ENCODE assay signal across 11 mouse cellular contexts in genomic region chr12:112798332-112798681, GRCm38 (mm10). TPM values are rescaled to one million over a fixed set of nuclear protein-coding genes. Genes with fewer than 3 reads are reported as not detected.
DNase-seq lines count a peak whose midpoint lies in the region; ATAC-seq and TF ChIP-seq lines count a peak whose summit lies in the region.
"Had no signal": no experiment of that assay in that cellular context is flagged by ENCODE, and none has a peak within 500 bp of the region (broad histone marks: within the 10 kb centered on the region; RNA-seq: fewer than 3 reads in every experiment).

No protein-coding gene starts in this region.

- TF ChIP-seq CTCF in kidney, adult 2 months (conservative IDR thresholded peaks at IDR 0.05; ENCODE audit: insufficient read depth, insufficient read length, low read depth, low read length), result no peak

- no peaks in the 10 kb centered on the region for H3K9me3 ChIP-seq in embryonic facial prominence, embryonic 13.5 days
- H3K9me3 ChIP-seq in embryonic facial prominence, embryonic 10.5 days, result no peaks in the 10 kb centered on the region
- H3K9me3 ChIP-seq in forebrain, embryonic 10.5 days, result no peaks in the 10 kb centered on the region
- H3K9me3 ChIP-seq: embryonic facial prominence, embryonic 12.5 days; hindbrain, embryonic 13.5 days had no signal

- H3K9ac ChIP-seq in embryonic facial prominence, embryonic 13.5 days, result peak overlapping the region; percentile 22; the same call in 1 of the 2 replicates
- H3K9ac ChIP-seq: embryonic facial prominence, embryonic 12.5 days; forebrain, postnatal 0 days; hindbrain, embryonic 13.5 days had no signal

- TF ChIP-seq POLR2A in kidney, adult 2 months (IDR thresholded peaks at IDR 0.05; ENCODE audit: low read depth, low read length), result no peak

- H3K4me2 ChIP-seq in embryonic facial prominence, embryonic 13.5 days, result no peak overlapping the region
- H3K4me2 ChIP-seq: embryonic facial prominence, embryonic 12.5 days; hindbrain, embryonic 13.5 days had no signal

- no peaks in the 10 kb centered on the region for H3K36me3 ChIP-seq in embryonic facial prominence, embryonic 13.5 days
- H3K36me3 ChIP-seq in embryonic facial prominence, embryonic 10.5 days (replicated peaks), result no peaks in the 10 kb centered on the region
- H3K36me3 ChIP-seq in kidney, adult 2 months (ENCODE audit: control insufficient read depth, insufficient read depth, low read length), result no peaks in the 10 kb centered on the region
- no peaks in the 10 kb centered on the region for H3K36me3 ChIP-seq in forebrain, embryonic 10.5 days (replicated peaks)
- H3K36me3 ChIP-seq: embryonic facial prominence, embryonic 12.5 days; hindbrain, embryonic 13.5 days had no signal

- ATAC-seq in embryonic facial prominence, embryonic 13.5 days (ENCODE audit: insufficient number of reproducible peaks, insufficient read depth, low FRiP score, low TSS enrichment, low read depth), result no peak

- H3K27ac ChIP-seq in embryonic facial prominence, embryonic 13.5 days, result no peak overlapping the region
- H3K27ac ChIP-seq in embryonic facial prominence, embryonic 10.5 days (replicated peaks), result no peak overlapping the region
- H3K27ac ChIP-seq in kidney, adult 2 months (ENCODE audit: insufficient read depth, low read depth, low read length), result no peak overlapping the region
- H3K27ac ChIP-seq in forebrain, embryonic 10.5 days, result no peak overlapping the region
- H3K27ac ChIP-seq: embryonic facial prominence, embryonic 12.5 days; hindbrain, embryonic 13.5 days had no signal

- no peak for DNase-seq in embryonic facial prominence, embryonic 10.5 days (ENCODE audit: low spot score)
- DNase-seq in kidney, adult 2 months, result peak; percentile 55
- no peak for DNase-seq in kidney, adult 11 months
- peak; percentile 46 for DNase-seq in urinary bladder, postnatal 14 days (ENCODE audit: low spot score)
- no peak for DNase-seq in urinary bladder, postnatal 36 days (ENCODE audit: low spot score in 2 of 2)
- no peak for DNase-seq in forebrain, embryonic 10.5 days (ENCODE audit: extremely low spot score, low spot score)
- DNase-seq in c-Kit-positive CD71-positive TER-119-positive erythroid progenitor cells, embryonic 14.5 days (ENCODE audit: low spot score), result no peak

- WGBS in embryonic facial prominence, embryonic 13.5 days, result 19% methylated on average over 5 of the region's 5 CpGs
- 54% methylated on average over 5 of the region's 5 CpGs for WGBS in embryonic facial prominence, embryonic 10.5 days
- WGBS in kidney, adult 2 months, result 16% methylated on average over 5 of the region's 5 CpGs
- WGBS in forebrain, embryonic 10.5 days, result 55% methylated on average over 5 of the region's 5 CpGs

- peaks cover 70% of the 10 kb centered on the region for H3K4me1 ChIP-seq in embryonic facial prominence, embryonic 13.5 days
- peaks cover 68% of the 10 kb centered on the region for H3K4me1 ChIP-seq in embryonic facial prominence, embryonic 10.5 days
- H3K4me1 ChIP-seq in kidney, adult 2 months (ENCODE audit: control insufficient read depth, insufficient read depth, low read length), result 0 out of 2 replicates have a peak, but pooled peaks cover 3% of the 10 kb centered on the region
- H3K4me1 ChIP-seq in forebrain, embryonic 10.5 days, result peaks cover 50% of the 10 kb centered on the region

- H3K27me3 ChIP-seq in embryonic facial prominence, embryonic 13.5 days, result peaks cover 40% of the 10 kb centered on the region
- peaks cover 70% of the 10 kb centered on the region for H3K27me3 ChIP-seq in embryonic facial prominence, embryonic 10.5 days (replicated peaks; ENCODE audit: low read depth, poor library complexity, severe bottlenecking)
- no peaks in the 10 kb centered on the region for H3K27me3 ChIP-seq in kidney, adult 2 months (replicated peaks; ENCODE audit: control insufficient read depth, insufficient read depth, low read length)
- H3K27me3 ChIP-seq in forebrain, embryonic 10.5 days (ENCODE audit: poor library complexity, severe bottlenecking), result peaks cover 79% of the 10 kb centered on the region

- H3K4me3 ChIP-seq in embryonic facial prominence, embryonic 13.5 days, result no peak overlapping the region
- no peak overlapping the region for H3K4me3 ChIP-seq in embryonic facial prominence, embryonic 10.5 days
- no peak overlapping the region for H3K4me3 ChIP-seq in kidney, adult 2 months (ENCODE audit: insufficient read depth, low read depth, low read length)
- no peak overlapping the region for H3K4me3 ChIP-seq in forebrain, embryonic 10.5 days
- H3K4me3 ChIP-seq: embryonic facial prominence, embryonic 12.5 days; hindbrain, embryonic 13.5 days had no signal

RNA-seq across cellular contexts. Expression of gene Ahnak2, which starts 4.2 kb away (rescaled TPM):
- 0.95 and 1.2 TPM in 2 replicates for polyA plus RNA-seq in embryonic facial prominence, embryonic 13.5 days (2015; fragmentation: Nextera tagmentation; extraction: Ambion mirVana)
- 0.04 and 0.20 TPM in 2 replicates for polyA plus RNA-seq in embryonic facial prominence, embryonic 10.5 days (2016; fragmentation: Nextera tagmentation; extraction: Ambion mirVana)
- polyA plus RNA-seq in kidney, adult 2 months (2012; rRNA removed), result 0.70 and 0.99 TPM in 2 replicates
- 0.05 and 0.11 TPM in 2 replicates for polyA plus RNA-seq in forebrain, embryonic 10.5 days (2016; fragmentation: Nextera tagmentation; extraction: Ambion mirVana)

RNA-seq across cellular contexts. Expression of gene Clba1, which starts 10.4 kb away (rescaled TPM):
- polyA plus RNA-seq in embryonic facial prominence, embryonic 13.5 days (2015; fragmentation: Nextera tagmentation; extraction: Ambion mirVana), result 8.3 and 9.8 TPM in 2 replicates
- polyA plus RNA-seq in embryonic facial prominence, embryonic 10.5 days (2016; fragmentation: Nextera tagmentation; extraction: Ambion mirVana), result 9.3 and 10.1 TPM in 2 replicates
- polyA plus RNA-seq in kidney, adult 2 months (2012; rRNA removed), result 19.1 and 22.5 TPM in 2 replicates
- 11.3 and 12.3 TPM in 2 replicates for polyA plus RNA-seq in forebrain, embryonic 10.5 days (2016; fragmentation: Nextera tagmentation; extraction: Ambion mirVana)

RNA-seq across cellular contexts. Expression of gene Cdca4, which starts 30.9 kb away (rescaled TPM):
- polyA plus RNA-seq in embryonic facial prominence, embryonic 13.5 days (2015; fragmentation: Nextera tagmentation; extraction: Ambion mirVana), result 139 and 147 TPM in 2 replicates
- polyA plus RNA-seq in embryonic facial prominence, embryonic 10.5 days (2016; fragmentation: Nextera tagmentation; extraction: Ambion mirVana), result 180 and 183 TPM in 2 replicates
- 10.3 and 10.6 TPM in 2 replicates for polyA plus RNA-seq in kidney, adult 2 months (2012; rRNA removed)
- polyA plus RNA-seq in forebrain, embryonic 10.5 days (2016; fragmentation: Nextera tagmentation; extraction: Ambion mirVana), result 189 and 199 TPM in 2 replicates

RNA-seq across cellular contexts. Expression of gene Pld4, which starts 37.9 kb away (rescaled TPM):
- 6.1 and 7.3 TPM in 2 replicates for polyA plus RNA-seq in embryonic facial prominence, embryonic 13.5 days (2015; fragmentation: Nextera tagmentation; extraction: Ambion mirVana)
- 3.9 and 4.6 TPM in 2 replicates for polyA plus RNA-seq in embryonic facial prominence, embryonic 10.5 days (2016; fragmentation: Nextera tagmentation; extraction: Ambion mirVana)
- polyA plus RNA-seq in kidney, adult 2 months (2012; rRNA removed), result 19.6 and 23.7 TPM in 2 replicates
- 3.8 and 3.9 TPM in 2 replicates for polyA plus RNA-seq in forebrain, embryonic 10.5 days (2016; fragmentation: Nextera tagmentation; extraction: Ambion mirVana)

Comparison
In these comparisons a context has a peak if more than half of its experiments do, and no peak if none do; other contexts are left out.
1. DNase-seq: peak in kidney, adult 2 months (single experiment) and urinary bladder, postnatal 14 days (single experiment); none in embryonic facial prominence, embryonic 10.5 days (single experiment), kidney, adult 11 months (single experiment), urinary bladder, postnatal 36 days (0 of 2), forebrain, embryonic 10.5 days (single experiment) and c-Kit-positive CD71-positive TER-119-positive erythroid progenitor cells, embryonic 14.5 days (single experiment).
2. RNA of gene Cdca4, which starts 30.9 kb away (polyA plus RNA-seq): 189 to 199 TPM in forebrain, embryonic 10.5 days, 180 to 183 TPM in embryonic facial prominence, embryonic 10.5 days and 139 to 147 TPM in embryonic facial prominence, embryonic 13.5 days; 10.3 to 10.6 TPM in kidney, adult 2 months; every median in the first group is over 10 times any median in the second.